Mouse (Mus musculus): ENCODE data around the gene Tnip1. TPM values are rescaled to one million over a fixed set of nuclear protein-coding genes. Genes with fewer than 3 reads are reported as not detected.

Tnip1 gene
- total and polyA plus RNA-seq, 3 experiments: 8.1 to 19.7 TPM; not detected in 1

DNA sequence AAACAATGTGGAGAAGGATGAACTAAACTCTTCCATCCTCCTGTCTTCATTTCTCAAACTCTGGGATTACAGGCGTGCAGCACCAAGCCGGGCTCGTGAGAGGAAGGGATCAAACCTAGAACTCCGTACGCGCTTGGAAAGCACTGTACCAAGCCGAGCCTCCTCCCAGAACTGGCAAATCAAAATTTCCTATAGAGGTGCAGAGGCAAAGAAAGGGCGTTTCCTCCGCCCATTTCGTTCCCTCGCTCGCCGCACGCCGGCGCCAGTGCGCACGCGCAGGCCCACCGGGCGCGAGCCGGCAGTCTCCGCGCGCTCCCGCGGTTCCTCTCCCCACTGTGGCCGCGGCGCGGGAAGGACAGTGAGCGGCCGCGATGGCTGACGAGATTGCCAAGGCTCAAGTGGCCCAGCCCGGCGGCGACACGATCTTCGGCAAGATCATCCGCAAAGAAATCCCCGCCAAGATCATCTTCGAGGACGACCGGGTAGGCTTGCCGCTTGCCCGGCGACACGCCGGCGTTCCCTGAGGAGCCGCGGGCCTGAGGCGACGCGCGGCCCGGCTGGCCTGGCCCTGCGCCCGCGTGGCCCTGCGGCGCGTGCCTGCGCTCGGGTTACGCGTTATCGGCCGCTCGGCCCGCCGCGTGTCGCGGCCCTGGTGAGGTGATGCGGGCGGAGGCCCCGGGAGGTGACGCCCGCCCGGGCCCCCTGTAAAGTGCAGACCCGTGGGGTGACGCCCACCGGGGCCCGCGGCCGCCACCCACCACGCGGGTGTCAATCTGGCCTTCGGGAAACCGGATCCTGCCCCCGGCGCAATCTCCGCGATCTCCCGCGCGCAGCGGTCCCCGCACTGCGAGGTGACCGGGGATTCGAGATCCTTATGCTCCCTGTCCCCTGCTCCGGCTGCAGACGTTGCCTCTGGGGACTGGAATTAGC, 96.3 kb downstream of the Tnip1 start, which contains the start of gene Hint1:
Gene Hint1, plus strand, starts transcription at position 265 of the 930 bp plus-strand sequence.
- H3K36me3 ChIP-seq (ENCODE audit: control insufficient read depth in 1 of 2, insufficient read depth in 2 of 2, low read length in 2 of 2): peaks cover 6 to 28% of the 10 kb centered on the region in 2 experiments
- peaks cover 7 to 26% of the 10 kb centered on the region in 2 experiments for H3K4me1 ChIP-seq (ENCODE audit: control insufficient read depth in 1 of 2, insufficient read depth in 2 of 2, low read length in 2 of 2)
- TF ChIP-seq CHD2 (IDR thresholded peaks at IDR 0.05; ENCODE audit: low read length): no peak
- TF ChIP-seq RAD21 (IDR thresholded peaks at IDR 0.05; ENCODE audit: low read depth, low read length): no peak
- TF ChIP-seq ELF1 (IDR thresholded peaks at IDR 0.05; ENCODE audit: low read depth, low read length): no peak
- TF ChIP-seq ZKSCAN1 (IDR thresholded peaks at IDR 0.05; ENCODE audit: low read depth, low read length): no peak
- TF ChIP-seq MEF2A (IDR thresholded peaks at IDR 0.05; ENCODE audit: extremely low read depth, insufficient replicate concordance, low read depth, low read length, poor library complexity, severe bottlenecking): no peak
- TF ChIP-seq TAL1 (IDR thresholded peaks at IDR 0.05; ENCODE audit: low read length): no peak
- TF ChIP-seq ZNF384 (IDR thresholded peaks at IDR 0.05; ENCODE audit: low read depth, low read length): no peak
- peak; percentile 78; the same call in 1 of the 2 replicates for TF ChIP-seq MAZ (IDR thresholded peaks at IDR 0.05; ENCODE audit: low read depth, low read length)
- no peak for TF ChIP-seq POLR2AphosphoS5 (IDR thresholded peaks at IDR 0.05; ENCODE audit: borderline replicate concordance, low read depth, low read length)
- TF ChIP-seq MYC (IDR thresholded peaks at IDR 0.05; ENCODE audit: low read depth, low read length): peak; percentile 70; the same call in 1 of the 2 replicates
- TF ChIP-seq ETS1 (IDR thresholded peaks at IDR 0.05; ENCODE audit: low read depth, low read length): peak; percentile 7; the same call in 1 of the 2 replicates
- TF ChIP-seq USF1 (IDR thresholded peaks at IDR 0.05; ENCODE audit: low read depth, low read length): no peak
- TF ChIP-seq USF2 (IDR thresholded peaks at IDR 0.05; ENCODE audit: borderline replicate concordance in 1 of 2, insufficient read depth in 1 of 2, low read depth in 1 of 2, low read length in 2 of 2): no peak
- peak; percentile 91 for TF ChIP-seq E2F4 (IDR thresholded peaks at IDR 0.05; ENCODE audit: borderline replicate concordance, low read depth, low read length)
- peak in 2 of 3 experiments; percentile 21 to 39; a peak in 4 of 6 replicates for TF ChIP-seq CTCF (IDR thresholded peaks at IDR 0.05 in 2 of 3, conservative IDR thresholded peaks at IDR 0.05 in 1 of 3; ENCODE audit: control insufficient read depth in 1 of 3, insufficient read depth in 1 of 3, low read depth in 2 of 3, low read length in 3 of 3, poor library complexity in 1 of 3, severe bottlenecking in 1 of 3)
- no peak for TF ChIP-seq BHLHE40 (IDR thresholded peaks at IDR 0.05; ENCODE audit: borderline replicate concordance, low read depth, low read length)
- TF ChIP-seq GABPA (IDR thresholded peaks at IDR 0.05; ENCODE audit: low read depth, low read length): no peak
- TF ChIP-seq MXI1 (IDR thresholded peaks at IDR 0.05; ENCODE audit: low read depth, low read length): no peak; the same call in none of the 2 replicates
- peak; percentile 64; the same call in 1 of the 2 replicates for TF ChIP-seq TCF12 (IDR thresholded peaks at IDR 0.05; ENCODE audit: low read depth, low read length)
- TF ChIP-seq ZMIZ1 (IDR thresholded peaks at IDR 0.05; ENCODE audit: low read depth, low read length): peak; percentile 98
- TF ChIP-seq POLR2A (IDR thresholded peaks at IDR 0.05; ENCODE audit: control insufficient read depth in 1 of 2, insufficient read depth in 1 of 2, low read depth in 1 of 2, low read length in 2 of 2, poor library complexity in 1 of 2): peak; percentile 95 to 97
- TF ChIP-seq MAX (IDR thresholded peaks at IDR 0.05; ENCODE audit: low read length): peak; percentile 82; the same call in 1 of the 2 replicates
- no peak; the same call in none of the 2 replicates for TF ChIP-seq HCFC1 (IDR thresholded peaks at IDR 0.05; ENCODE audit: low read depth, low read length)
- no peak for TF ChIP-seq ZC3H11A (IDR thresholded peaks at IDR 0.05; ENCODE audit: low read depth, low read length)
- TF ChIP-seq JUND (IDR thresholded peaks at IDR 0.05; ENCODE audit: low read depth, low read length): no peak
- peak; percentile 29; the same call in 1 of the 2 replicates for TF ChIP-seq UBTF (IDR thresholded peaks at IDR 0.05; ENCODE audit: borderline replicate concordance, insufficient read depth, low read depth, low read length)
- no peak for TF ChIP-seq MYB (IDR thresholded peaks at IDR 0.05; ENCODE audit: low read depth, low read length)
- TF ChIP-seq NELFE (IDR thresholded peaks at IDR 0.05; ENCODE audit: low read depth, low read length): peak; percentile 99
- no peak; the same call in 1 of the 2 replicates for TF ChIP-seq SMC3 (IDR thresholded peaks at IDR 0.05; ENCODE audit: low read depth, low read length)
- TF ChIP-seq MAFK (IDR thresholded peaks at IDR 0.05; ENCODE audit: borderline replicate concordance, low read depth, low read length): no peak
- TF ChIP-seq RCOR1 (IDR thresholded peaks at IDR 0.05; ENCODE audit: low read depth, low read length): 0 out of 2 replicates have a peak, but pooled peaks have one; percentile 55
- peak; percentile 94 for TF ChIP-seq TBP (IDR thresholded peaks at IDR 0.05; ENCODE audit: low read depth, low read length)
- peak; percentile 77 for TF ChIP-seq GATA1 (IDR thresholded peaks at IDR 0.05; ENCODE audit: low read depth, low read length)
- peak; percentile 35 for TF ChIP-seq SIN3A (IDR thresholded peaks at IDR 0.05; ENCODE audit: low read length)
- no peak; the same call in 1 of the 2 replicates for TF ChIP-seq CHD1 (IDR thresholded peaks at IDR 0.05; ENCODE audit: low read depth, low read length)

More for the DNA sequence above, 96.3 kb downstream of the Tnip1 start, which contains the start of gene Hint1:
- H3K27me3 ChIP-seq (ENCODE audit: control insufficient read depth in 1 of 2, insufficient read depth in 2 of 2, low read length in 2 of 2): no peaks in the 10 kb centered on the region
- peak within 1 kb of the TSS; percentile 89 for H3K9ac ChIP-seq (ENCODE audit: control insufficient read depth, low read depth, low read length, poor library complexity, severe bottlenecking)
- peak within 1 kb of the TSS; percentile 89 for H3K27ac ChIP-seq (ENCODE audit: control insufficient read depth, low read depth, low read length)
- no peaks in the 10 kb centered on the region for H3K9me3 ChIP-seq (replicated peaks; ENCODE audit: insufficient read depth, low read length)
- DNase-seq (ENCODE audit: low read depth, low spot score): peak; percentile 97
- H3K79me2 ChIP-seq (ENCODE audit: control insufficient read depth, insufficient read depth, low read length, poor library complexity): peaks cover 21% of the 10 kb centered on the region
- peak within 1 kb of the TSS; percentile 69 to 81 for H3K4me3 ChIP-seq (ENCODE audit: control insufficient read depth in 1 of 2, insufficient read depth in 1 of 2, low read depth in 2 of 2, low read length in 2 of 2)
